Mouse (Mus musculus) lung, adult 2 months (tissue): ENCODE data around the gene Otof.

ENCODE experiments used
- CTCF ChIP-seq: fragments of 200-500 bp; IDR thresholded peaks from 2 replicates; pipeline ENCODE4 v1.5.1; 2011; ENCODE audit warnings: mild to moderate bottlenecking, low read length, control low read depth; ENCODE audit not compliant: insufficient read depth
- POLR2A ChIP-seq: fragments of 200-500 bp; IDR thresholded peaks from 2 replicates; pipeline ENCODE4 v1.6.1; 2011; ENCODE audit warnings: low read depth, mild to moderate bottlenecking, control low read depth, low read length, borderline replicate concordance; ENCODE audit errors: extremely low read depth

DNA sequence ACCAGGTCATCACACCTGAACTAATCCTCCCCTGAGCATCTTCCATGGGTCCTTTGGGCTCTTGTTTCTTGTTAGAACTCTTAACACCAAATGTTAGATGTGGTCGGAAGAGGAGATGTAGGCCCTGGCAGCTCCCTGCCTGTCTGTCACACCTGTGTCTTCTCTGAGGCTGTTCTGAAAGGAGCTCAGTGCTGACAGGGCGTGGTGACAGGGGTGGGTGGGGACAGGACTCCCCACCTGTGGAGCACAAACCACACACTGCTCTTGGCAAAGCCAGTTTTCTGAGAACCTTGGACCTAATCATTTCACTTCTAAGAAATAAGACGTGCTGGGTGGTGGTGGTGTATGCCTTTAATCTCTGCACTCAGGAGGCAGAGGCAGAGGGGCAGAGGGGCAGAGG is 108.1 kb downstream of the Otof start:
- no peak for TF ChIP-seq CTCF
- no peak for TF ChIP-seq POLR2A
